Mouse (Mus musculus) limb, embryonic 13.5 days (tissue): Measurements from ENCODE around the gene Hoxb3. TPM values are rescaled to one million over a fixed set of nuclear protein-coding genes. Genes with fewer than 3 reads are reported as not detected.

Source experiments
- microRNA counts: library from miRNA; unstranded; fragments of <30 nt; microRNA quantifications from one replicate; lab custom pipeline; 2016
- microRNA-seq: library from miRNA; unstranded; fragments of <30 nt; microRNA quantifications from one replicate; pipeline ENCODE4, GENCODE M21; 2016
- polyA plus RNA-seq: library from polyadenylated mRNA; unstranded; fragments of >200 nt; fragmentation: Nextera tagmentation; extraction: Ambion mirVana; gene quantifications from 2 replicates; pipeline ENCODE4 v1.2.1, GENCODE M21; 2015

The Hoxb3 gene
- polyA plus RNA-seq, 1 experiment from 2014 or later: 0.55 TPM

MicroRNAs within 50 kb of the gene (microRNA counts, 519-probe panel; counts per million panel counts)
- 3,507 counts per million, percentile 63 among the panel's probes with 10 or more counts for microRNA mmu-miR-10a (lab: Ali Mortazavi, UCI)

Small RNA genes within 50 kb of the gene (microRNA-seq; reads per million reads assigned to microRNA genes)
- gene Mir10a: 5,800 reads per million, percentile 91 among the genes with 10 or more reads in this experiment

Other genes starting within 250 kb of the Hoxb3 start
- gene Atp5g1, start 247.7 kb upstream of the Hoxb3 start, polyA plus RNA-seq: 424 and 500 TPM in 2 replicates
- gene Calcoco2, start 211.4 kb upstream of the Hoxb3 start, polyA plus RNA-seq: not detected in 2 replicates
- gene Ttll6, start 189.5 kb upstream of the Hoxb3 start, polyA plus RNA-seq: not detected in 2 replicates
- not detected in 2 replicates for gene Hoxb13, start 129.0 kb upstream of the Hoxb3 start, polyA plus RNA-seq
- 1.1 and 1.3 TPM in 2 replicates for gene Hoxb9, start 51.9 kb upstream of the Hoxb3 start, polyA plus RNA-seq
- 0.17 and 0.32 TPM in 2 replicates for gene Hoxb8, start 41.4 kb upstream of the Hoxb3 start, polyA plus RNA-seq
- gene Hoxb7, start 36.7 kb upstream of the Hoxb3 start, polyA plus RNA-seq: 2.0 and 2.2 TPM in 2 replicates
- gene Hoxb6, start 30.9 kb upstream of the Hoxb3 start, polyA plus RNA-seq: 0.59 and 1.4 TPM in 2 replicates
- gene Hoxb5, start 20.0 kb upstream of the Hoxb3 start, polyA plus RNA-seq: 0.97 and 1.5 TPM in 2 replicates
- gene Hoxb4, start 5.1 kb upstream of the Hoxb3 start, polyA plus RNA-seq: 0.36 and 0.50 TPM in 2 replicates
- 3.9 and 4.8 TPM in 2 replicates for gene Hoxb2, start 27.2 kb downstream of the Hoxb3 start, polyA plus RNA-seq
- gene Hoxb1, start 42.4 kb downstream of the Hoxb3 start, polyA plus RNA-seq: 0.13 TPM in 1 of 2 replicates, not detected in the other
- 0.61 and 0.72 TPM in 2 replicates for gene Skap1, start 141.3 kb downstream of the Hoxb3 start, polyA plus RNA-seq